Mouse (Mus musculus): ENCODE measurements at regions not wholly inside any gene's neighbourhood (a gene's known extent, or its start where the extent isn't known, plus 50 kb on each side); places are given as distances from the start of the nearest gene placed in this dataset.

- DNase-seq (ENCODE audit: extremely low read depth, insufficient read length, low spot score), result no peak
Observed at GRCm38 (mm10) chr13:73131270-73131669, 129.0 kb upstream of the Irx4 start.

GRCm38 (mm10) chr13:73132746-73133145, 127.5 kb upstream of the Irx4 start:
- DNase-seq (ENCODE audit: extremely low read depth, insufficient read length, low spot score), result no peak

DNA sequence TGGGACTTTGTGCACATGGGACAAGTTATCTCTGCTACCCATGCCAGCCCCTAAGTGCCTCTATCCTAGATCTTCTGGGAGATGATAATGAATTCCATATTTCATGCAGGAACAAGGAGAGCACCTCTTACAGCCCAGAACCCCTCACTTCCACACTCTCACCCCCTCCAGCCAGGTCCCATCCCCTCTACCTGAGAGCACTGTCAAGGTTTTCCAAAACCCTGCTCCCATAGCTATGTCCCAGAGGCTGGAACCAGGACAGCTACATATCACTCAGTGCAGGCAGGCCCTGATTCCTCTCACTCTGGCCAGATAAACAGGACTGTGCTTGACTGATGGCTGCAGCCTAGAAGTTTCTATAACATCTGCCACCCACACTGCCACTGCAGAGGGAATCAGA, 125.3 kb upstream of the Irx4 start:
- no peak for DNase-seq (ENCODE audit: extremely low read depth, insufficient read length, low spot score)

GRCm38 (mm10) chr13:73141302-73141701, 119.0 kb upstream of the Irx4 start:
- no peak for DNase-seq (ENCODE audit: extremely low read depth, insufficient read length, low spot score)

DNA sequence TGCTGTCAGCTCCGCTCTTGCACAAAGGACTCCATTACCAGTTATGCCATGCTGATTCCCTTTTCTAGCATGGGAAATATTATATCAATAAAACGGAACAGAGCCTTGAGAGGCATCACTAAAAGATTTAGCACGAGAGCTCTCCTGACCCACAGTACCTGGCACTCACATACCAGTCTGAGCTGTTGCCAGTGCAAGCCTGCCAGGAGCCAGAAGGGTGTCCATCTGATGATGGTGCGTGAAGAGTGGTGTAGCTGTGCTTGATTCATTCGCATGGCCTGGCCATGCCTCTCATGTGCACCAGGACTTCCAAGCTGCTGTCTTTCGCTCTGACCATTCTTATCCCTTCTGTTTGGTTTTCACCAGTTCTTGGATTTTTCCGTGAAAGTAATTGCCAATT, 102.3 kb upstream of the Irx4 start:
- no peak for DNase-seq (ENCODE audit: extremely low read depth, insufficient read length, low spot score)

DNA sequence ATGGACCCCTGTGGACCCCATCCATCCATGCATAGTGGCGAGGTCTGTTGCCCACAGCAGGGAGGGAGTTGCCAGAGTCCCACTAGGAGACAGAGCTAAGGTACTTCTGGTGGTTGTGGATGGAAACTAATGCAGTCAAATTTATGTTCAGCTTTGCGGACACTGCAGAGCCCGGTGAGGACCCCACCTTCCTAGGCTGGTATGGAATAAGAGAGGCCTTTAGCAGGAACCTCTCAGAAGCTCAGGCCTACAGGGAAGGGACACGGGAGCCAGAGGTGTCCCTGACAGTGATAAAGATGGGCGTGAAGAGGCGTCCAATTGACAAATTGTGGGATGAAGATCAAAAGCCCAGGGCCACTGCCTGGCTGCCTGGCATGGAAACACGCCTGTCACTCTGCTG, 100.8 kb upstream of the Irx4 start:
- DNase-seq (ENCODE audit: extremely low read depth, insufficient read length, low spot score), result no peak

DNA sequence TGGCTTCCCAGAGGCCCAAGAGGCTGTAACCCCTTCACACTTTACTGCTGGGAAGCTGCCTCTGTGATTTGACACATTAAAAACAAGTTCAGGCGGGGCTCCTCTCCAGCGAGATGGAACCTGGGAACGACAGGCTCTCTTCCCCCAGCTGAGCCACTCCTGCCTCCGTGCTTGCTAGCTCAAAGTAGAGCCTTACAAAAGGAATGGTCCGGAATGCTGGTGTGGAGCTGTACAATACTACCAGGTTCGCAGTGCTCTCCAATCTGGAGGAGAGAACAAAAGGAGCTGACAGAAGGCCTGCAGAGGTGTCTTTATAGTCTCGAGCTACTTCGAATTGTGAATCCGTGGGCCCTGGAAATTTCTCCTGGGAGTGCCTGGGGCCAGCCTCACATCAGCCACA, 100.4 kb upstream of the Irx4 start:
- DNase-seq (ENCODE audit: extremely low read depth, insufficient read length, low spot score), result no peak

DNA sequence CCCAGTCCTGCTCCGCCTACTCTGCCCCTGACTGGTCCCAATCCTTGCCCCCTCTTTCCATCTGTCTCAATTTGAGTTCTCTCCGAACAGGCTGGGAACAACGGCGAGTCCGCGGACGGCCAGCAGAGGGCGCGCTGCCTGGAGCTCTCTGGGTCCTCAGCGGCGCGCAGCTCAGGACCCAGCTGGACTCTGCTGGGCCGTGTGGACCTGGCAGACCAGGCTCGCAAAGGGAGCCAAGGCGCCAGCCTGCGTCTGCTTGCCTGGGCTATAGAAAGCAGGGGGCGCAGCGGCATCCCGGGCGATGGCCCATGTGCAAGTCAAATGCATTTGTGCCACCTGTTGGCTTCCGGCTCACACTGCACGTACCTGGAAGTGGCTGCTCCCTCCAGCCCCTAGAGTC, 100.0 kb upstream of the Irx4 start:
- peak; percentile 27 for DNase-seq (ENCODE audit: extremely low read depth, insufficient read length, low spot score)

DNA sequence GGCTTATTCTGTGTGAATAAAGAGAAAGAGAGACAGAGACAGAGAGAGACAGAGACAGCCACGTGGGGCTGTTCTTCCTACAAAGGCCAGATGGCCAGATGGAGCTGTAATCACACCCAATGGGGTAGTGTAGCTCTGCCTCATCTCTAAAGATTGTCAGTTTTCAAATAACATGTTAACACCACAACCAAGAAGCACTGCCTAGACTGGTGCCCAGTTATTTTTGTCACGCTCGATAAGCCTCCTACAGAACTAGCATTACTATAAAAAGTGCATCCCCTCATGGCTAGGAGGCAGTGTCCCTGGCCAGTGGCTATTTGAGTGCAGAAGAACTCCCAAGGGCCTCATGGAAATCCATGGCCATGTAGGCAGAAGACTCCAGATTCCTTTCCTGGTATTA, 90.0 kb upstream of the Irx4 start:
- no peak for DNase-seq (ENCODE audit: extremely low read depth, insufficient read length, low spot score)

DNA sequence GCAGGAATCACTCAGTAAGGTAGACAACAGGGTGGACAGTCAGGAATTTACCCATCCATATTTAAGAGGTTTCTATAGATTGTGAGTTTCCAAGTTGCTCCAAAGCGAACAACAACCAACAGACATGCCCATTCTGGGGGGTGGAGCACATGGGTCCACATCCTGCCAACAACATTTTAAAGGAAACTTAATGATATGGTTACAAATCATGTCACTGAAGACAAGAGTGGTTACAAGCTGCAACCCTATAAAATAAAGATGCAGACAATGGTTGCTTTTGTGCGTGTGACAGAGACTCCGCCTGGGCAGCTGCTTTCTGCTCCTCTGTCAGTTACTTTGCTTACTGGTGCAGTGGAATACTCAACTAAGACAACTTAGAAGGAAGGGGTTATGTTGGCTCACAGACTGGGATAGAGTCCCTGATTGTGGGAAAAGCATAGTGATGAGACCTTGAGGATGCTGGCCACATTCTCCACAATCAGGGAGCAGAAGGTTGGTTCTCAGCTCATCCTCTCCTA, 52.3 kb upstream of the Irx4 start:
- no peak for DNase-seq (ENCODE audit: extremely low read depth, insufficient read length, low spot score)

Data from 3134 (cell line).